Mouse (Mus musculus): ENCODE results near the gene Btbd9.
"Not testable (repeated sequence)": the region's sequence is repeated elsewhere in the genome, so short reads cannot be mapped to it uniquely, and the experiment has no call there.

The Btbd9 gene

DNA sequence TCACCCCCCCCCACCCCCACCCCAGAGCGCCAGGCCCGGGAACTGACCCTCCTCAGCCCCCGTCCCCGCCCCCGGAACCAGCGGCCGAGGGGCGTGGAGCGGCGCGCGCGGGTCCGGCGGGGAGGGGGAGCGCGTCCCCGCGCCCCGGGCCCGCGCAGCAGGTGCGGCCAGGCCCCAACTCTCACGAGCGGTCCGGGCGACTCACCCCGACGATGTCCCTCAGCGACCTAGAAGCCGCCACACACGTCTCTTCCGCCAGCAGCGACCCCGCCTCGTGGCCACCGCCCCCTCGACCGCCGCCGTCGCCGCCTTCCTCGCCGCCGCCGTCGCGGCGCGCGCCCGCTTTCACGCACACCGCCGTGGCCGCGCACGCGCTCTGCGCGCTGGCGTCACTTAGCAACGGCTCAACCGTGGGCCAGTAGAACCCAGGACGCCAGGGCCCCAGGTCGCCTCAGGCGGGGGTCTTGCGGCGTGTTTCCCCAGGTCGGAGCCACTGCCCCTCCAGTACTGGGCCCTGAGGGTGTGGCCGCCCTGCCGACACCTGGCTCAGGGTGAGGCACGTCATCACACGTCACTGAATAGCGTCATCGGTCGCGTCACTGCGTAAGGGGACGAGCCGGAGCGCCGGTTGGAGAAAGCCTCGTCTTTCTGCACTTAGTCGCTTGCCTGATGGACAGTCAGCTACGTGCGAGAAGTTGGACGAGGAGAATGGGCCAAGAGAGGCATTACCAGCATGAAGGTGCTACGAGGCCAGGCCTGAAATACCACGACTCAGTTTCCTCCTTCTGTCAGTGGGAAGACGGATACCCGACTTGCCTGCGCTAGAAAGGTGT lies at the start of gene Btbd9:
TSS of gene Btbd9 (minus strand) at position 548 of the 833 bp plus-strand sequence.
- peak; percentile 90 for ATAC-seq (ENCODE audit: insufficient number of reproducible peaks, low FRiP score, low TSS enrichment)

- ATAC-seq (ENCODE audit: insufficient number of reproducible peaks, low FRiP score, low TSS enrichment) = not testable (repeated sequence)
Observed at GRCm38 (mm10) chr17:30624132-30624531, 47.8 kb upstream of the Btbd9 start, which contains the start of gene Dnah8. Dnah8 (plus strand) TSS chr17:30624354.

DNA sequence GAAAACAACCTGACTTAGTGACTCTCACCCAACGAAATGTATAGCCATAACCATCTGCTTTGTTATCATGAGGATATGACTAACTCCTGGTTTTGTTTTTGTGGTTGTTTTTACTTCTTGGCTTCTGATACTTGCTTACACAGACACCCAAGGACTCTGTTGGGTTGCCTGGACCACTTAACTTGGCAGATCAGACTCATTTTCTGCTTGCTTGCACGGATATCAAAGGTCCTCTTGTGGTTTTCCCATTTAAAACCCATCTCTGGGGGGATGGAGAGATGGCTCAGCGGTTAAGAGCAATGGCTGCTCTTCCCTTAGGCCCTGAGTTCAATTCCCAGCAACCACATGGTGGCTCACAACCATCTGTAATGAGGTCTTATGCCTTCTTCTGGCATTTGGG lies 46.9 kb upstream of the Btbd9 start:
- no peak for ATAC-seq (ENCODE audit: insufficient number of reproducible peaks, low FRiP score, low TSS enrichment)

- no peak for ATAC-seq (ENCODE audit: insufficient number of reproducible peaks, low FRiP score, low TSS enrichment)
Observed at GRCm38 (mm10) chr17:30621450-30621849, 45.2 kb upstream of the Btbd9 start.

DNA sequence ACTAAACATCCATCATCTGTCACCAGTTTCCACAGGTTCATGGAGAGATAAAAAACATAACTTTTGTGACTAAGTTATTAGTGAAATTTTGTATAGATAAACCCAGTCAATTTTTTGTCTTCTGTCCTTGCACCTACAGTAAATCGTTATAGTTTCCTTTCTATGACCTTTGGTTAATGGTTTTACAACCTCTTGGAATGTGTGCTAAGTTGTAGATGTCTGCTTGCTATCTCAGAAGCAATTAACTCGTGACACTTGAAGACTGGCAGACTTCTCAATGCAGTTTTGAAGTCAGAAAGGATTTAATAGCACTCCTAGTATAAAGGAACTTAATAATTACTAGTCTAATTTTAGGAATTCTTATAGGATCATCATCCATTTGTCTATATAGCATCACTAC lies 44.3 kb upstream of the Btbd9 start:
- ATAC-seq (ENCODE audit: insufficient number of reproducible peaks, low FRiP score, low TSS enrichment) = no peak

DNA sequence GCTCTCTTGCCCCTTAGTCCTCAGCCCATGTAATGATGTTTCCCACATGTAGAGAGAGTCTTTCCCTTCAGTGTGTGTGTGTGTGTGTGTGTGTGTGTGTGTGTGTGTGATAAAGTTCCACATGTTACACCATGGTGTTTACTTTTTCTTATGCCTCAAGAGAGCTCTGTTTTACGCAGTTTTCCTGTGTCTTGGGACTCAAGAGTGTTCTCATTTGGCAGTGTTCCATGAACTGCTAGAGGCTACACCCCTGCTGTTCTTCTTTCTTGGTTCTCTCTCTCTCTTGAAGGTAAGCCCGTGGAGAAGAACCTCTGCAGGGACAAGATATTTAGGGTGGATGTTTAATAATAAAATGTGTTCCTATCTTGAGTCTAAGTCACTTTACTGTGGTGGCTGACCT lies 42.9 kb upstream of the Btbd9 start:
- ATAC-seq (ENCODE audit: insufficient number of reproducible peaks, low FRiP score, low TSS enrichment) = no peak

DNA sequence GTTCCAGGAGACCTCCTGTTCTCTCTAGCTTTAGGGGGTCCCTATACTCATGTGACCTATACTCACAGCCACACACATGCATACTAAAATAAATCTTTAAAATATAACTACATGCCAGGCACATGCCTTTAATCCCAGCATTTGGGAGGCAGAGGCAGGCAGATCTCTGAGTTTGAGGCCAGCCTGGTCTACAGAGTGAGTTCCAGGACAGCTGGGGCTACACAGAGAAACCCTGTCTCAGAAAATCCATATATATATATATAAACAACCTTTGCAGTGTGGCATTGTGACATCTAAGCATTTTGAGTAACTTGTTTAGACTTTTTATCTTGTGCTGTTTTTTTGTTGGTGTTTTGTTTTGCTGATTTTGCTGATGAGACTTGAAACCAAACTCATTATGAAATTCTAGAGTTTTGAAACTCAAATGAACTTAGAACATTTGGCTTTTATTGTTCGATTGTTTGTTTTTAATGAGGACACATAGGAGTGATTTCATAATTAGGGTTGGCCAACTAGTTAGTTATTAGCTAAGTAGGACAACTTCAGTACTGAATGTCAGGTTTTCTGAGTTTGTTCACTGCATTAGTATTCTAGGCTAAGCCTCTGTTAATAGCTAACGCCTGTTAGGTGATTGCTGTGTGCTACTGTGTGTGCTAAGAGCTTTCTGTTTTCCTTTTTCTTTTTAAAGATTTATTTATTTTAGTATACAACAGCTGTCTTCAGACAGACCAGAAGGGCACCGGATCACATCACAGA lies 42.0 kb upstream of the Btbd9 start:
- ATAC-seq (ENCODE audit: insufficient number of reproducible peaks, low FRiP score, low TSS enrichment) = no peak

- ATAC-seq (ENCODE audit: insufficient number of reproducible peaks, low FRiP score, low TSS enrichment) = no peak
Observed at GRCm38 (mm10) chr17:30616203-30616602, 39.9 kb upstream of the Btbd9 start.

DNA sequence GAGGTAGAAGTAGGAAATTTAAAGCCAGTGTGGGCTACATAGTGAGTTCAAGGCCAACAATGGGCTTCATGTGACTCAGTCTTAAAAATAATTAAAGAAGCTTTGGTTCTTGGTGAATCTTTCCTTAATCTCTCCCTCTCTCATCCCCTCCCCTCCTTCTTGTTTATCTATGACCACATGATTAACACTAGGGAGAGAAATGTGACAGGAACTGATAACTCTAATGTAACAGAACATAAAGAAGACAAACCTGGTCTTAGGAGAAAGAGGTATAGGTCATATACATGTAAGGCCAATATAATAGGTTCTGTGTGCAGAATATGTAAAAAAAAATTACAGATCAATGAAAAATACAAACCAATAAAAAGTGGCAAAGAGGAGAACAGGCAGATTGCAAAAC lies 37.1 kb upstream of the Btbd9 start:
- ATAC-seq (ENCODE audit: insufficient number of reproducible peaks, low FRiP score, low TSS enrichment) = no peak

- peak; percentile 100 for ATAC-seq (ENCODE audit: insufficient number of reproducible peaks, low FRiP score, low TSS enrichment)
Observed at GRCm38 (mm10) chr17:30612075-30612859, 36.0 kb upstream of the Btbd9 start.

DNA sequence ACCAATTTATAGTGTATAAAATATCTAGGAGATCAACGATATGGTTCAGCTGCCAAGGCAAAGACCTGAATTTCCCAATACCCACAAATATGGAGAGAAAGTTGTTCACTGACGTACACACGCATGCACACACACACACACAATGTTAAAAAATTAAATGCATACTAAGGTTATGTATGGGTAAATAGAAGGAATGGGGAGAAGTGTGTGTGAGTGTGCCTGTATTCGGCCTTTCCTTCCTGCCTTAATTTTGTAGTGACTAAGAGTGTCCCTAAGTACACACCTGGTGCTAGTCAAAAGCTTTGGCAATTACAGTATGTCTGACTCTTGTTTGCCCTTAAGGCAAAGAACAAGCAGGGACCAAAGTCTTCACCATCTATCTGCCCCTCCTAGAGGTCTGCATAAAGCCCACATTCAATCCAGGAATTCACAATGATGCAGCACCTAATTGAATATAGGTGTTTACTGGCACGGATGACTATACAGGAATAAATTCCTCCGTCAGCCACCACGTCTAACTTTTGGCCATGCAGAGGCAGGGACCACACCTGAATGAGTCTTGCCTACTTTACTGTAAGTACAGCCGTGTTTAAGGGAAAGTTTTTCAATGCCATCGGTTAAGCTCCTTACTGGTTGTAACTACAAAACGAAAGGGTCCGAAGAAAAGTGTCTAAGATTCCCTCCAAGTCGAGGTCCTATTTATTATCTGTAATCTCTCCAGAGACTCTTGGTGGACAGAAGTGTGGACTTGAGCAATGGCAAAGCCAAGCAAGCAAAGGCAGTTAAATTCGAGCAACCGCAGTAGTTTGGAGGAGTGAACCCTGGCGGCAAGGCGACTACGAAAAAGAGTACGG lies 35.2 kb upstream of the Btbd9 start:
- ATAC-seq (ENCODE audit: insufficient number of reproducible peaks, low FRiP score, low TSS enrichment) = no peak

DNA sequence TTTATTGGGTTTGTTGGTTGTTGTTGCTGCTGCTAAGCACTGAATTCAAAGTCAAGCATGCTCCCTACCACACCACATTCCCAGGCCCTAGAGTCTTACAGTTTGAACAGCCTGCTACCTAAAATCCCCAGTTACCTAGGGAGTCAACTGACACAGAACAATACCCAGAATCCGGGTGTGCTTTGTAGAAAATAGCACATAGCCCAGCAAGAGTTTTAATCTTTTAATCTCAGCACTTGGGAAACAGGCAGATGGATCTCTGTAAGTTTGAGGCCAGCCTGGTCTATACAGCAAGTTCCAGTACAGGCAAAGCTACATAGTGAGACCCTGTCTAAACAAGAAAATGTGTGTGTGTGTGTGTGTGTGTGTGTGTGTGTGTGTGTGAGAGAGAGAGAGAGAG lies 34.5 kb upstream of the Btbd9 start:
- no peak for ATAC-seq (ENCODE audit: insufficient number of reproducible peaks, low FRiP score, low TSS enrichment)

DNA sequence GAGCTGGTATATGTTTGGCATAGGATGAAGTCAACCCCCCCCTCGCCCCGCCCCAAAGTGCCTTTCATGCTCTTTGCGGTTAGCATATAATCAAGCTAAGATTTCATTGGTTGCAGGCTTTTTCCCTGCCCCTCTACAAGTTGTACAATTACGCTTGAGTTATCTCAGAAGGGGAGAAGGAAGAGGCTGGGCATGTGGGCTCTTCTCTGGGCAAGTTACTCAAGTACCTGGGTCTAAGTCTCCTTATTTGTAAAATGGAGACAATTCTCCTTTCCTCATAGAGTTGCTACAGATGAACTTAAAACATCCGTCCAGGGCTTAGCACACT lies 33.7 kb upstream of the Btbd9 start:
- ATAC-seq (ENCODE audit: insufficient number of reproducible peaks, low FRiP score, low TSS enrichment) = no peak

- ATAC-seq (ENCODE audit: insufficient number of reproducible peaks, low FRiP score, low TSS enrichment) = no peak
Observed at GRCm38 (mm10) chr17:30609305-30609979, 33.2 kb upstream of the Btbd9 start.

- no peak for ATAC-seq (ENCODE audit: insufficient number of reproducible peaks, low FRiP score, low TSS enrichment)
Observed at GRCm38 (mm10) chr17:30607909-30608495, 31.7 kb upstream of the Btbd9 start.

- ATAC-seq (ENCODE audit: insufficient number of reproducible peaks, low FRiP score, low TSS enrichment) = no peak
Observed at GRCm38 (mm10) chr17:30607330-30607729, 31.0 kb upstream of the Btbd9 start.

DNA sequence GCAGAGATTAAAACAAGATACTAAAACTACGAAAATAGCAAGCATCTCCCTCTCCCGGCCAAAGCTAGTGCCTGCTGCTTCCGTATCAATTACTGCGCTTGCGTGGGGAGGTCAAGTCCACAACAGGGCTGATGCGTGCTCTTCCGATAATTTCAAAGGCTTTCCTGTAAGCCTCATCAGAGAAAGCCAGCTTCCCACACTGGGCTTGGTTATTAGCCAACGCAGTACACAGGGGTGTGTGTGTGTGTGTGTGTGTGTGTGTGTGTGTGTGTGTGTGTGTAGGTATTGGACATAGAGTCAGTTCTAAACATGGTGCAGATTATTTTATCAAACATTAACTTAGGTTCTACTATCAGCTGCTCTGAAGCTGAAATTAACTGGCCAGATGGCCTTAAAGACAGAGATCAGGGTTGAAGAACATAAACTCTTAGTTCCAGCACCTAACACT lies 30.4 kb upstream of the Btbd9 start:
- no peak for ATAC-seq (ENCODE audit: insufficient number of reproducible peaks, low FRiP score, low TSS enrichment)

- ATAC-seq (ENCODE audit: insufficient number of reproducible peaks, low FRiP score, low TSS enrichment) = no peak
Observed at GRCm38 (mm10) chr17:30606206-30606605, 29.9 kb upstream of the Btbd9 start.

DNA sequence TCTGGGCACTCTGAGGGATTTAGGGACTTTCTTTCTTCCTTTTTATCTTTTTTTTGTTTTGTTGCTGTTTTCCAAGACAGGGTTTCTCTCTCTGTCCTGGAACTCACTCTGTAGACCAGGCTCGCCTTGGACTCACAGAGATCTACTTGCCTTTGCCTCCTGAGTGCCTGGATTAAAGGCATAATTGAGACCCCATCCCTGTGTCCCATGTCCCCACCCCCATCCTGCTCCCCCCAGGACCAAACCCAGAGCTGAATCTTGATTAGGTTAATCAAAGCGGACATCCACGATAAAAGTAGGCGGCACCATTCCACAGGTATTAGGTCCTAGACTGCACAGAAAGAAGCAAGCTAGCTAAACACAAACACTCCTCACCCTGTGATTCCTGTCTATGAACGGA lies 28.7 kb upstream of the Btbd9 start:
- no peak for ATAC-seq (ENCODE audit: insufficient number of reproducible peaks, low FRiP score, low TSS enrichment)
